Mouse (Mus musculus) bone marrow macrophage, adult 2 months (primary cell): ENCODE results near the gene Stat2.

ENCODE experiments used
- CTCF ChIP-seq: IDR thresholded peaks from 2 replicates; pipeline ENCODE4 v1.5.1; 2012; ENCODE audit warnings: low read depth, mild to moderate bottlenecking, low read length, moderate library complexity
- POLR2A ChIP-seq: IDR thresholded peaks from 2 replicates; pipeline ENCODE4 v1.6.1; 2012; ENCODE audit warnings: mild to moderate bottlenecking, low read depth, low read length, borderline replicate concordance

- TF ChIP-seq CTCF (no peak), POLR2A (no peak)
These were observed 8.1 kb upstream of the Stat2 start for GRCm38 (mm10) chr10:128262300-128262699.
